Mouse (Mus musculus) testis, adult 2 months (tissue): ENCODE measurements around the gene Nostrin.

Experiments used
- CTCF ChIP-seq: fragments of 200-500 bp; IDR thresholded peaks from 2 replicates; pipeline ENCODE4 v1.5.1; 2012; ENCODE audit warnings: low read depth, mild to moderate bottlenecking, inconsistent platforms, low read length, moderate library complexity; ENCODE audit not compliant: control insufficient read depth, insufficient read depth, insufficient replicate concordance
- POLR2A ChIP-seq: fragments of 200-500 bp; IDR thresholded peaks from 2 replicates; pipeline ENCODE4 v1.6.1; 2012; ENCODE audit warnings: low read depth, mild to moderate bottlenecking, inconsistent platforms, low read length, moderate library complexity; ENCODE audit not compliant: control insufficient read depth

GRCm38 (mm10) chr2:69118994-69119393 lies 16.6 kb upstream of the Nostrin start:
- TF ChIP-seq CTCF (no peak), POLR2A (no peak)
